Mouse (Mus musculus): ENCODE measurements around the gene Dpy19l1. TPM values are rescaled to one million over a fixed set of nuclear protein-coding genes. Genes with fewer than 3 reads are reported as not detected.

The Dpy19l1 gene
- polyA plus RNA-seq, 1 experiment from 2014 or later, result 28.2 TPM

GRCm38 (mm10) chr9:24482375-24482774 is 20.6 kb downstream of the Dpy19l1 start:
- Histone ChIP-seq H3K4me2 (ENCODE audit: low read length) (no peak overlapping the region), H3K27me3 (replicated peaks; ENCODE audit: control insufficient read depth, insufficient read depth, low read length) (no peaks in the 10 kb centered on the region), H3K9ac (replicated peaks; ENCODE audit: low read depth, low read length) (no peak overlapping the region), H3K36me3 (ENCODE audit: control insufficient read depth, insufficient read depth) (no peaks in the 10 kb centered on the region), H3K4me1 (replicated peaks; ENCODE audit: control insufficient read depth, insufficient read depth, low read length) (no peaks in the 10 kb centered on the region), H3K9me3 (ENCODE audit: control insufficient read depth, low read length) (no peaks in the 10 kb centered on the region), H3K4me3 (replicated peaks; ENCODE audit: low read length) (no peak overlapping the region), H3K27ac (ENCODE audit: low read length) (no peak overlapping the region)
- 76% methylated on average over 5 of the region's 5 CpGs for WGBS
- ATAC-seq, result no peak

DNA sequence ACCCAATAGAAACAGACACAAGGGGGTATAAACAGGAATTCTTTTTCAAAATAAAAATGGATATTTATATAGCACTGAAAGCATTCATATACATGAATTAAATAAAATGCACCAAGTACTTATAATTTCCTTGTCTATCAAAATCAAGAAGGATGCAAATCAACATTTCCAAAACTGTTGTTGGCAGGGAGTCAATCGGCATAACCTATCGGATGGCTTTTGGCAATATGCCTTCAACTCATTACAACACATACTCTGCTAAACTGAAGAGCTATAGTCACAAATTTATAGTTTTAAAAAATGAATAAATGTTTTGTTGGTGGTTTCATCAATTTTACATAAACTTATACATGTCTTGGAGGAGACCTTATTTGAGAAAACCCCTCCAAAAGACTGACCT is 25.7 kb downstream of the Dpy19l1 start:
- Histone ChIP-seq H3K4me3 (replicated peaks; ENCODE audit: low read length) (no peak overlapping the region), H3K36me3 (ENCODE audit: control insufficient read depth, insufficient read depth) (peaks cover 2% of the 10 kb centered on the region; the same call in 1 of the 2 replicates), H3K4me2 (ENCODE audit: low read length) (no peak overlapping the region), H3K27me3 (replicated peaks; ENCODE audit: control insufficient read depth, insufficient read depth, low read length) (no peaks in the 10 kb centered on the region), H3K27ac (ENCODE audit: low read length) (no peak overlapping the region), H3K9me3 (ENCODE audit: control insufficient read depth, low read length) (no peaks in the 10 kb centered on the region), H3K4me1 (replicated peaks; ENCODE audit: control insufficient read depth, insufficient read depth, low read length) (0 out of 2 replicates have a peak, but pooled peaks cover 2% of the 10 kb centered on the region), H3K9ac (replicated peaks; ENCODE audit: low read depth, low read length) (no peak overlapping the region)
- WGBS, result 54% methylated on average over 2 of the region's 2 CpGs
- no peak for ATAC-seq

DNA sequence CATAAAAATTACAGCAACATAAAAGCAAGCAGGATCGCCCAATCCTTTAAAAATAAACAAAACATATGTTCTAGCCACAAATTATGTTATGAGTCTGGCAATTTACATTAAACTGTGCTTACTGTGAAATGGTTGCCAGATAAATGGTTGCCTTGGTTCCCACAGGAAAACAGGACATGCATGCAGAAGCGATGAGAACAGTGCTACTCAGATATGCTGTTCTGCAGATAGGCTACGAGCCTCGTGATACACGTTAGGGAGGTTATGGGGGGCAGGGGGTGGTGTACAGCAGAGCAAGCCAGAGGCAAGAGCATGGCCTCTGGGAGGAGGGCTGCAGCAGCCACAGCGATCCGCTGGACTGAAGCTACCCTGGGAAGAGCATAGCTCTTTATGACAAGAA is 29.1 kb downstream of the Dpy19l1 start:
- Histone ChIP-seq H3K4me3 (replicated peaks; ENCODE audit: low read length) (no peak overlapping the region), H3K27ac (ENCODE audit: low read length) (no peak overlapping the region), H3K36me3 (ENCODE audit: control insufficient read depth, insufficient read depth) (peaks cover 2% of the 10 kb centered on the region; the same call in 1 of the 2 replicates), H3K27me3 (replicated peaks; ENCODE audit: control insufficient read depth, insufficient read depth, low read length) (no peaks in the 10 kb centered on the region), H3K9me3 (ENCODE audit: control insufficient read depth, low read length) (no peaks in the 10 kb centered on the region), H3K4me2 (ENCODE audit: low read length) (no peak overlapping the region), H3K9ac (replicated peaks; ENCODE audit: low read depth, low read length) (no peak overlapping the region), H3K4me1 (replicated peaks; ENCODE audit: control insufficient read depth, insufficient read depth, low read length) (peaks cover 7% of the 10 kb centered on the region; the same call in 1 of the 2 replicates)
- 78% methylated on average over 7 of the region's 7 CpGs for WGBS
- 0 out of 2 replicates have a peak, but pooled peaks have one; percentile 23 for ATAC-seq

DNA sequence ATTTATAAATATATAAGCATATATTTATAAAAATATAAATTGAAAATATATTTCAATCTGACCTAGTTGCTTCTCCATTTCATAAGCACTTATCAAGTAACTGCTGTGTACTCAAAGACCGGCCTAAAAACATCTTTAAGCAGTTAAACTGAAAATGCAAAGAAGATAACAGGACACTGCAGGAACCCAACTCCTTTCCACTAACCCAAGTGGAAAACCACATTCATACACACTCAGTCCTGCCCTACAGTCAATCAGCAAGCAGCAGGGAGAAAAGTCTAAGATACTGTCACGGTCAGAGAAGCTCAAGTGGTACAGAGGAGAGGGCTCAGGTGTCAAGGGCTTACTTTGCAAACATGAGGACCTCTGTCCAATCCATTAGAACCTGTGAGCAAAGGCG is 30.4 kb downstream of the Dpy19l1 start:
- ATAC-seq, result no peak
- no peak overlapping the region for H3K4me3 ChIP-seq (replicated peaks; ENCODE audit: low read length)
- H3K9ac ChIP-seq (replicated peaks; ENCODE audit: low read depth, low read length), result no peak overlapping the region
- no peak overlapping the region for H3K27ac ChIP-seq (ENCODE audit: low read length)
- no peaks in the 10 kb centered on the region for H3K9me3 ChIP-seq (ENCODE audit: control insufficient read depth, low read length)
- peaks cover 7% of the 10 kb centered on the region; the same call in 1 of the 2 replicates for H3K4me1 ChIP-seq (replicated peaks; ENCODE audit: control insufficient read depth, insufficient read depth, low read length)
- H3K36me3 ChIP-seq (ENCODE audit: control insufficient read depth, insufficient read depth), result peaks cover 2% of the 10 kb centered on the region; the same call in 1 of the 2 replicates
- no peak overlapping the region for H3K4me2 ChIP-seq (ENCODE audit: low read length)
- WGBS, result 93% methylated on average over 3 of the region's 3 CpGs
- no peaks in the 10 kb centered on the region for H3K27me3 ChIP-seq (replicated peaks; ENCODE audit: control insufficient read depth, insufficient read depth, low read length)

DNA sequence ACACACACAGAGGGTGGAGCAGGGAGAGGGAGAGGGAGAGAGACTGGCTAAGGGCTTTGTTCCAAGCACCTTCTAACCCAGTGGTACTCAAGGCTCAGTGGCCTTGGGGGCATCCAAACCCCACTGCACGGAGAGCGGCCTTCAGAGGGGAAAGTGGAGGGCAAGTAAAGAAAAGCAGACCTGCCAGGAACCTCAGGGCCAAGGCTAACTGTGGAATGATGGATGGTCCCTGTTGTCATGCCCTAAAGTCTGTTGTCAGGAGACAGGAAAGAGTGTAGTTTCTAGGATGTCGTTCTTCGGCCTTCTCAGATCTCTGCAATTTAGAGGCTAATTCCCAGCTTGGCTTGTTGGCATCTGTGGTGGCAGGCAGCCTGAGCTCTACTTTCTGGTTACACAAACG is 32.8 kb downstream of the Dpy19l1 start:
- Histone ChIP-seq H3K36me3 (ENCODE audit: control insufficient read depth, insufficient read depth) (peaks cover under 1% of the 10 kb centered on the region; the same call in 1 of the 2 replicates), H3K27me3 (replicated peaks; ENCODE audit: control insufficient read depth, insufficient read depth, low read length) (no peaks in the 10 kb centered on the region), H3K9ac (replicated peaks; ENCODE audit: low read depth, low read length) (no peak overlapping the region), H3K27ac (ENCODE audit: low read length) (no peak overlapping the region), H3K4me2 (ENCODE audit: low read length) (no peak overlapping the region), H3K4me1 (replicated peaks; ENCODE audit: control insufficient read depth, insufficient read depth, low read length) (peaks cover 12% of the 10 kb centered on the region), H3K9me3 (ENCODE audit: control insufficient read depth, low read length) (no peaks in the 10 kb centered on the region), H3K4me3 (replicated peaks; ENCODE audit: low read length) (no peak overlapping the region)
- no peak for ATAC-seq
- 81% methylated on average over 5 of the region's 5 CpGs for WGBS

DNA sequence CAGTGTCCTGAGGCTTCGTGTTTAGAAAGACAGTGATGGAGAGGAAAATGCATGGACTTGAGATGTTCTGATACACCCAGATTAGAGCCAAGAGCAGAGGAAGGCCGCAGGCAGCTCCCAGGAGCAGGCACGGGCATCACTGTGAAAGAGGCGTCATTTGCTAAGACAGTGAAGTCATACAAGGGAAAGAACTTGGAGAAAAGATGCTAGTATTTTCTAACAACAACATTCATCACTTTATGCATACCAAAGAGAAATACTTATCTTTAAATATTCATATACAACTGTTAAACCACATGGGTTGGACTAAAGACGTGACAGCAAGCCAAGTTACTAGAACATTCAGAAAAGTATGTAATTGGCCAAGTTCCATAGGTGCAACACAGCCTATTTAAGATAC is 35.8 kb downstream of the Dpy19l1 start:
- no peak overlapping the region for H3K4me2 ChIP-seq (ENCODE audit: low read length)
- H3K4me3 ChIP-seq (replicated peaks; ENCODE audit: low read length), result no peak overlapping the region
- no peak overlapping the region for H3K9ac ChIP-seq (replicated peaks; ENCODE audit: low read depth, low read length)
- peak overlapping the region; percentile 33 for H3K27ac ChIP-seq (ENCODE audit: low read length)
- no peaks in the 10 kb centered on the region for H3K9me3 ChIP-seq (ENCODE audit: control insufficient read depth, low read length)
- peak; percentile 66 for ATAC-seq
- peaks cover 10% of the 10 kb centered on the region for H3K4me1 ChIP-seq (replicated peaks; ENCODE audit: control insufficient read depth, insufficient read depth, low read length)
- WGBS, result 70% methylated on average over 5 of the region's 5 CpGs
- no peaks in the 10 kb centered on the region for H3K27me3 ChIP-seq (replicated peaks; ENCODE audit: control insufficient read depth, insufficient read depth, low read length)
- H3K36me3 ChIP-seq (ENCODE audit: control insufficient read depth, insufficient read depth), result no peaks in the 10 kb centered on the region

DNA sequence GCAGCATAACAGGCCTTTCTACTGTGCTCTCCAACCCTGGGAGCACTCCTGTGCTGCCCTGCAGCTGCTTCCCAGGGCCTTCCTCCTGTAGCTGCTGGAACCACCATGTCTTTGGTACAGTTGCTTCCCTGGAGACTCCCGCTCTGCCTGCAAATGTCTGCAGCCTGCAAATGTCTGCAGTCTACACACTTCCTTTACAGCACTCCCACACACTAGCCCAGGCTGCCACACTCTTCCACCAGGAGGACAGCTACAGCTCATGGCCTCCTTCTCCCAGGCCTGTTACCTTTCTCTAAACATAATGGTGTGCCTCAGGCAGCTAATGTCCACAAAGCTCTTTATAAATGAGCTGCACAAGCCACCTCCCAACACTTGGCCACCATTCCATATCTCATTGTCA is 36.3 kb downstream of the Dpy19l1 start:
- H3K27me3 ChIP-seq (replicated peaks; ENCODE audit: control insufficient read depth, insufficient read depth, low read length), result no peaks in the 10 kb centered on the region
- H3K4me3 ChIP-seq (replicated peaks; ENCODE audit: low read length), result no peak overlapping the region
- ATAC-seq, result 0 out of 2 replicates have a peak, but pooled peaks have one; percentile 11
- H3K27ac ChIP-seq (ENCODE audit: low read length), result peak overlapping the region; percentile 33
- no peak overlapping the region for H3K9ac ChIP-seq (replicated peaks; ENCODE audit: low read depth, low read length)
- 80% methylated on average over 1 of the region's 1 CpGs for WGBS
- H3K9me3 ChIP-seq (ENCODE audit: control insufficient read depth, low read length), result no peaks in the 10 kb centered on the region
- H3K4me2 ChIP-seq (ENCODE audit: low read length), result no peak overlapping the region
- H3K4me1 ChIP-seq (replicated peaks; ENCODE audit: control insufficient read depth, insufficient read depth, low read length), result peaks cover 10% of the 10 kb centered on the region
- H3K36me3 ChIP-seq (ENCODE audit: control insufficient read depth, insufficient read depth), result no peaks in the 10 kb centered on the region

DNA sequence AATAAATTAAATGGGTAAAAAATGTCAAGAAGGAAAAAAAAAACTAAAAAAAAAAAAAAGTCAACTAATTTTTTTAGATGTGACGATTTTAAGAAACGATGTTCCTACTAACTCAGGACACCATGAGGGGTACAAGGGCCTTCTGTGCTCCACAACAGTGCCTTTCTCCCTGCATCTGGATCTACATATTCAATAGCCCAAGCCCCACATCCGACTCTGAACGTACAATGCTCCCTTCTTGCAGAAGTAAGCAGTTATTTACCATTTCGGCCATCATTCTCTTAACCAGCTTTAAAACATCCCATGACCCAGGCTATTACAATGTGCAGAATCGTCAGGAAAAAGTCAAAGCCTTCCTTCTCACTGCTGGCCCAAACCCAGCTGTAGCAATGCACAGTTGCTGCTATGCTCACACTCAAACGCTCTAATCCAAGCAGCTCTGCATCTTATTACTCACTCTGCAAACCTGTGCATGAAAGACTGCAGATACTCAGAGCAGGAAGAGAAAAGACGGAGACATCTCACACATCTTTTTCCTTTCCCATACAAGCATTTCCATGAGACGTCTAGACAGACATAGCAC is 41.5 kb downstream of the Dpy19l1 start:
- no peak for ATAC-seq
- H3K36me3 ChIP-seq (ENCODE audit: control insufficient read depth, insufficient read depth), result no peaks in the 10 kb centered on the region
- H3K4me2 ChIP-seq (ENCODE audit: low read length), result no peak overlapping the region
- no peaks in the 10 kb centered on the region for H3K27me3 ChIP-seq (replicated peaks; ENCODE audit: control insufficient read depth, insufficient read depth, low read length)
- WGBS, result 69% methylated on average over 9 of the region's 9 CpGs
- H3K9me3 ChIP-seq (ENCODE audit: control insufficient read depth, low read length), result no peaks in the 10 kb centered on the region
- H3K4me1 ChIP-seq (replicated peaks; ENCODE audit: control insufficient read depth, insufficient read depth, low read length), result peaks cover 1% of the 10 kb centered on the region
- H3K4me3 ChIP-seq (replicated peaks; ENCODE audit: low read length), result no peak overlapping the region
- H3K9ac ChIP-seq (replicated peaks; ENCODE audit: low read depth, low read length), result no peak overlapping the region
- no peak overlapping the region for H3K27ac ChIP-seq (ENCODE audit: low read length)

DNA sequence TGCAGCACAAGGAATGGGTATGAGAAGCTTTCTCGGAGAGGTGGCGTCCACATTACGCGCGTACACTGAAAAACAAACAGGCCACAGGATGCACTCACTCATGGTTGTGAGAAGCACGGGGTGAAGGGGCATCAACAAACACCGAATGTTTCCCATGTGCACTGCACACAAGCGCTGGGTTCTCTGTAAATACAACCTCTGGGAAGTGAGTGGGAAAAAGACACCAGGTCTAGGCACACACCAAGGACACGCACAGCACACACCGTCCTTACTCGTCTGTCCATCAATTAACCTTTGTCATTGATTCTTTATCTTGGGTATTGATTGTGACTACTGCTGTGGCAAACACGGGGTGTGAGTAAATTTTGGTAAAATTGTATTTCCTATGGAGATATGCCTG is 49.1 kb downstream of the Dpy19l1 start:
- no peaks in the 10 kb centered on the region for H3K9me3 ChIP-seq (ENCODE audit: control insufficient read depth, low read length)
- H3K4me2 ChIP-seq (ENCODE audit: low read length), result no peak overlapping the region
- no peaks in the 10 kb centered on the region for H3K36me3 ChIP-seq (ENCODE audit: control insufficient read depth, insufficient read depth)
- ATAC-seq, result no peak
- 94% methylated on average over 12 of the region's 12 CpGs for WGBS
- no peaks in the 10 kb centered on the region for H3K27me3 ChIP-seq (replicated peaks; ENCODE audit: control insufficient read depth, insufficient read depth, low read length)
- H3K4me1 ChIP-seq (replicated peaks; ENCODE audit: control insufficient read depth, insufficient read depth, low read length), result peaks cover 6% of the 10 kb centered on the region
- no peak overlapping the region for H3K27ac ChIP-seq (ENCODE audit: low read length)
- no peak overlapping the region for H3K9ac ChIP-seq (replicated peaks; ENCODE audit: low read depth, low read length)
- H3K4me3 ChIP-seq (replicated peaks; ENCODE audit: low read length), result no peak overlapping the region

GRCm38 (mm10) chr9:24450976-24451375 is 52.0 kb downstream of the Dpy19l1 start:
- peak overlapping the region; percentile 54 for H3K27ac ChIP-seq (ENCODE audit: low read length)
- no peaks in the 10 kb centered on the region for H3K36me3 ChIP-seq (ENCODE audit: control insufficient read depth, insufficient read depth)
- H3K4me3 ChIP-seq (replicated peaks; ENCODE audit: low read length), result no peak overlapping the region
- H3K4me1 ChIP-seq (replicated peaks; ENCODE audit: control insufficient read depth, insufficient read depth, low read length), result peaks cover 6% of the 10 kb centered on the region
- no peaks in the 10 kb centered on the region for H3K27me3 ChIP-seq (replicated peaks; ENCODE audit: control insufficient read depth, insufficient read depth, low read length)
- H3K4me2 ChIP-seq (ENCODE audit: low read length), result no peak overlapping the region
- peak; percentile 73 for ATAC-seq
- no peaks in the 10 kb centered on the region for H3K9me3 ChIP-seq (ENCODE audit: control insufficient read depth, low read length)
- no peak overlapping the region for H3K9ac ChIP-seq (replicated peaks; ENCODE audit: low read depth, low read length)
- 64% methylated on average over 3 of the region's 3 CpGs for WGBS

Measured in forebrain, embryonic 16.5 days (tissue).